Comparison of ENCODE assay signal across 8 mouse cellular contexts in the genomic region with DNA sequence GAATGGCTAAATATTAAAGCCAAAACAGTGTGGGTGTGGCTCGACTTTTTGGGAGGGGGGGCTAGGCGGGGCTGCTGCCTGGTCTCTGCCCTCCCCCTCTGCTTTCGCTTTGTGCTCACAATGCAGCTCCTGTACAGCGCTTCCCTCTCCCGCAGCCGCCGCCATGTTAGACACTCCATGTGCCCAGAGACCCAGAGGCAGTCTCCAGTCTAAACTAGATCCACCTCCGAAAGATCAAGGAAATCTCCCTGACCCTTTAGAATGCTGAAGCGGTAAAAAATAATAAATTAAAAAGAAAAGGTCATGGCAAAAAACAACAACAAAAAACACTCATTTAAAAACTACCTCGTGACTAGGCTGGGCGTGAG. TPM values are rescaled to one million over a fixed set of nuclear protein-coding genes. Genes with fewer than 3 reads are reported as not detected.
A peak's percentile ranks its signal among the peaks of the same experiment; 100 is the strongest.
DNase-seq lines count a peak whose midpoint lies in the region; ATAC-seq and TF ChIP-seq lines count a peak whose summit lies in the region.

No protein-coding gene starts in this region.

- 0% methylated on average over 11 of the region's 11 CpGs for WGBS in embryonic facial prominence, embryonic 15.5 days
- 0% methylated on average over 11 of the region's 11 CpGs for WGBS in limb, embryonic 14.5 days
- WGBS in midbrain, embryonic 16.5 days, result under 1% methylated on average over 11 of the region's 11 CpGs

- no peaks in the 10 kb centered on the region for H3K9me3 ChIP-seq in embryonic facial prominence, embryonic 15.5 days (replicated peaks)
- H3K9me3 ChIP-seq in limb, embryonic 14.5 days (ENCODE audit: control insufficient read depth, low read length), result no peaks in the 10 kb centered on the region
- no peaks in the 10 kb centered on the region for H3K9me3 ChIP-seq in midbrain, embryonic 16.5 days (replicated peaks; ENCODE audit: control insufficient read depth, low read length, poor library complexity, severe bottlenecking)

- no peaks in the 10 kb centered on the region for H3K27me3 ChIP-seq in embryonic facial prominence, embryonic 15.5 days
- no peaks in the 10 kb centered on the region for H3K27me3 ChIP-seq in limb, embryonic 14.5 days (ENCODE audit: control insufficient read depth, insufficient read depth, low read length)
- H3K27me3 ChIP-seq in midbrain, embryonic 16.5 days (ENCODE audit: control insufficient read depth, insufficient read depth, low read depth, low read length), result no peaks in the 10 kb centered on the region

- peak overlapping the region; percentile 95 for H3K4me3 ChIP-seq in embryonic facial prominence, embryonic 15.5 days (replicated peaks)
- H3K4me3 ChIP-seq in limb, embryonic 14.5 days (replicated peaks; ENCODE audit: low read length), result peak overlapping the region; percentile 96
- H3K4me3 ChIP-seq in midbrain, embryonic 16.5 days (ENCODE audit: low read depth, low read length), result peak overlapping the region; percentile 99

- DNase-seq in 416B (ENCODE audit: low read depth), result peak; percentile 90
- DNase-seq in adrenal gland, postnatal 36 days, result peak; percentile 89 to 91
- peak; percentile 80 for DNase-seq in heart, adult 8-10 months (ENCODE audit: low spot score)
- peak; percentile 80 for DNase-seq in kidney, adult 9 months
- peak; percentile 84 for DNase-seq in limb, embryonic 14.5 days (ENCODE audit: low spot score)
- DNase-seq in spleen, postnatal 10 days (ENCODE audit: low spot score in 2 of 2), result peak; percentile 63 to 82

- peak; percentile 58; the same call in 1 of the 2 replicates for TF ChIP-seq POLR2A in limb, embryonic 14.5 days (IDR thresholded peaks at IDR 0.05; ENCODE audit: borderline replicate concordance, extremely low read depth, insufficient read depth, insufficient read length)

- H3K4me1 ChIP-seq in embryonic facial prominence, embryonic 15.5 days, result peaks cover 20% of the 10 kb centered on the region
- peaks cover 12% of the 10 kb centered on the region for H3K4me1 ChIP-seq in limb, embryonic 14.5 days (ENCODE audit: control insufficient read depth, insufficient read depth, low read length)
- H3K4me1 ChIP-seq in midbrain, embryonic 16.5 days (ENCODE audit: control insufficient read depth, insufficient read depth, low read length), result peaks cover 22% of the 10 kb centered on the region

- peak; percentile 80 for ATAC-seq in embryonic facial prominence, embryonic 15.5 days (ENCODE audit: insufficient number of reproducible peaks, low FRiP score, low TSS enrichment, low read depth)
- ATAC-seq in limb, embryonic 14.5 days (ENCODE audit: low FRiP score, low read depth), result peak; percentile 68
- peak; percentile 73 for ATAC-seq in midbrain, embryonic 16.5 days

- H3K36me3 ChIP-seq in embryonic facial prominence, embryonic 15.5 days, result peaks cover 24% of the 10 kb centered on the region
- H3K36me3 ChIP-seq in limb, embryonic 14.5 days (ENCODE audit: control insufficient read depth, insufficient read depth, low read length), result peaks cover 31% of the 10 kb centered on the region
- no peaks in the 10 kb centered on the region; the same call in 1 of the 2 replicates for H3K36me3 ChIP-seq in midbrain, embryonic 16.5 days (ENCODE audit: control insufficient read depth, insufficient read depth, low read length)

- peak overlapping the region; percentile 100 for H3K27ac ChIP-seq in embryonic facial prominence, embryonic 15.5 days (replicated peaks)
- H3K27ac ChIP-seq in limb, embryonic 14.5 days (replicated peaks; ENCODE audit: low read depth, low read length), result peak overlapping the region; percentile 100
- peak overlapping the region; percentile 100 for H3K27ac ChIP-seq in midbrain, embryonic 16.5 days (ENCODE audit: low read length)

- peak overlapping the region; percentile 71 for H3K4me2 ChIP-seq in embryonic facial prominence, embryonic 15.5 days (replicated peaks)
- H3K4me2 ChIP-seq in limb, embryonic 14.5 days (replicated peaks; ENCODE audit: low read depth, low read length, severe bottlenecking), result peak overlapping the region; percentile 54
- peak overlapping the region; percentile 75 for H3K4me2 ChIP-seq in midbrain, embryonic 16.5 days (ENCODE audit: low read length)

- H3K9ac ChIP-seq in embryonic facial prominence, embryonic 15.5 days, result peak overlapping the region; percentile 95
- H3K9ac ChIP-seq in limb, embryonic 14.5 days (ENCODE audit: low read depth, low read length, severe bottlenecking), result peak overlapping the region; percentile 99
- peak overlapping the region; percentile 98 for H3K9ac ChIP-seq in midbrain, embryonic 16.5 days (ENCODE audit: low read depth, low read length)

RNA-seq across cellular contexts. Expression of gene Caprin1, which starts 1.6 kb away (rescaled TPM):
- 100 to 1,000 TPM; 433 to 467 TPM for total RNA-seq in adrenal gland, postnatal 36 days (2021)
- 245 and 248 TPM in 2 replicates for polyA plus RNA-seq in embryonic facial prominence, embryonic 15.5 days (2015; fragmentation: Nextera tagmentation; extraction: Ambion mirVana)
- 100 to 1,000 TPM; 148 to 197 (median 176) TPM for total RNA-seq in heart, adult 8-10 months (2022)
- polyA plus RNA-seq in limb, embryonic 14.5 days (2012; rRNA removed), result 224 and 260 TPM in 2 replicates
- polyA plus RNA-seq in limb, embryonic 14.5 days (2014; fragmentation: Nextera tagmentation; extraction: Ambion mirVana), result 314 and 337 TPM in 2 replicates
- 337 and 370 TPM in 2 replicates for polyA plus RNA-seq in midbrain, embryonic 16.5 days (2015; fragmentation: Nextera tagmentation; extraction: Ambion mirVana)

RNA-seq across cellular contexts. Expression of gene Nat10, which starts 34.8 kb away (rescaled TPM):
- 10 to 100 TPM; 34.4 to 37.3 TPM for total RNA-seq in adrenal gland, postnatal 36 days (2021)
- polyA plus RNA-seq in embryonic facial prominence, embryonic 15.5 days (2015; fragmentation: Nextera tagmentation; extraction: Ambion mirVana), result 23.8 and 24.5 TPM in 2 replicates
- 10 to 100 TPM; 12.7 to 19.0 (median 16.5) TPM for total RNA-seq in heart, adult 8-10 months (2022)
- 57.2 and 85.5 TPM in 2 replicates for polyA plus RNA-seq in limb, embryonic 14.5 days (2012; rRNA removed)
- 24.0 and 28.1 TPM in 2 replicates for polyA plus RNA-seq in limb, embryonic 14.5 days (2014; fragmentation: Nextera tagmentation; extraction: Ambion mirVana)
- polyA plus RNA-seq in midbrain, embryonic 16.5 days (2015; fragmentation: Nextera tagmentation; extraction: Ambion mirVana), result 20.0 and 20.2 TPM in 2 replicates

Comparison
In these comparisons a context has a peak if more than half of its experiments do, and no peak if none do; other contexts are left out.
1. Peak in every context shown above with its lines: DNase-seq, ATAC-seq, H3K4me3 ChIP-seq and H3K27ac ChIP-seq.